Mouse (Mus musculus): ENCODE data around the gene Bhmt. TPM values are rescaled to one million over a fixed set of nuclear protein-coding genes. Genes with fewer than 3 reads are reported as not detected.
"Not testable (repeated sequence)": the region's sequence is repeated elsewhere in the genome, so short reads cannot be mapped to it uniquely, and the experiment has no call there.

Gene Bhmt
- polyA plus RNA-seq, 1 experiment from 2014 or later = not detected

GRCm38 (mm10) chr13:93604698-93605097 is 33.1 kb downstream of the Bhmt start:
- WGBS = 85% methylated on average over 4 of the region's 4 CpGs
- no peak for ATAC-seq (ENCODE audit: low read depth)

GRCm38 (mm10) chr13:93601527-93601926 is 36.2 kb downstream of the Bhmt start:
- ATAC-seq (ENCODE audit: low read depth) = no peak
- 90% methylated on average over 11 of the region's 11 CpGs for WGBS
- no peaks in the 10 kb centered on the region for H3K4me1 ChIP-seq (replicated peaks)

More at GRCm38 (mm10) chr13:93604698-93605097, 33.1 kb downstream of the Bhmt start:
- Histone ChIP-seq H3K9ac (no peak overlapping the region), H3K36me3 (no peaks in the 10 kb centered on the region), H3K27me3 (no peaks in the 10 kb centered on the region), H3K9me3 (no peaks in the 10 kb centered on the region), H3K4me2 (no peak overlapping the region), H3K27ac (replicated peaks) (no peak overlapping the region), H3K4me1 (replicated peaks) (no peaks in the 10 kb centered on the region), H3K4me3 (no peak overlapping the region)

GRCm38 (mm10) chr13:93593040-93593699 is 44.6 kb downstream of the Bhmt start:
- no peaks in the 10 kb centered on the region for H3K4me1 ChIP-seq (replicated peaks)
- no peak overlapping the region for H3K4me3 ChIP-seq
- no peak overlapping the region for H3K27ac ChIP-seq (replicated peaks)
- no peaks in the 10 kb centered on the region for H3K36me3 ChIP-seq
- 95% methylated on average over 2 of the region's 2 CpGs for WGBS
- ATAC-seq (ENCODE audit: low read depth) = no peak
- no peak overlapping the region for H3K4me2 ChIP-seq
- no peaks in the 10 kb centered on the region for H3K9me3 ChIP-seq
- no peaks in the 10 kb centered on the region for H3K27me3 ChIP-seq
- no peak overlapping the region for H3K9ac ChIP-seq

More at GRCm38 (mm10) chr13:93601527-93601926, 36.2 kb downstream of the Bhmt start:
- H3K9me3 ChIP-seq = no peaks in the 10 kb centered on the region
- no peak overlapping the region for H3K27ac ChIP-seq (replicated peaks)
- H3K9ac ChIP-seq = no peak overlapping the region
- H3K36me3 ChIP-seq = no peaks in the 10 kb centered on the region
- H3K4me2 ChIP-seq = no peak overlapping the region
- no peaks in the 10 kb centered on the region for H3K27me3 ChIP-seq
- no peak overlapping the region for H3K4me3 ChIP-seq

GRCm38 (mm10) chr13:93582526-93582925 is 55.2 kb downstream of the Bhmt start:
- not testable (repeated sequence) for H3K4me2 ChIP-seq; H3K36me3 ChIP-seq; H3K27ac ChIP-seq (replicated peaks); H3K4me3 ChIP-seq; H3K9me3 ChIP-seq; H3K27me3 ChIP-seq; H3K9ac ChIP-seq; ATAC-seq (ENCODE audit: low read depth); H3K4me1 ChIP-seq (replicated peaks)
- 92% methylated on average over 9 of the region's 9 CpGs for WGBS

- no peaks in the 10 kb centered on the region for H3K9me3 ChIP-seq
- no peak for ATAC-seq (ENCODE audit: low read depth)
- 87% methylated on average over 5 of the region's 5 CpGs for WGBS
These were observed 57.3 kb downstream of the Bhmt start for GRCm38 (mm10) chr13:93580431-93580830.

GRCm38 (mm10) chr13:93569676-93570075 is 68.1 kb downstream of the Bhmt start:
- Histone ChIP-seq H3K4me3 (no peak overlapping the region), H3K4me1 (replicated peaks) (no peaks in the 10 kb centered on the region), H3K9ac (no peak overlapping the region), H3K27me3 (no peaks in the 10 kb centered on the region), H3K4me2 (no peak overlapping the region), H3K36me3 (no peaks in the 10 kb centered on the region), H3K27ac (replicated peaks) (no peak overlapping the region), H3K9me3 (no peaks in the 10 kb centered on the region)
- no peak for ATAC-seq (ENCODE audit: low read depth)
- WGBS = 75% methylated on average over 4 of the region's 4 CpGs

More at GRCm38 (mm10) chr13:93580431-93580830, 57.3 kb downstream of the Bhmt start:
- Histone ChIP-seq H3K36me3 (no peaks in the 10 kb centered on the region), H3K4me1 (replicated peaks) (no peaks in the 10 kb centered on the region), H3K27me3 (no peaks in the 10 kb centered on the region), H3K27ac (replicated peaks) (no peak overlapping the region), H3K9ac (no peak overlapping the region), H3K4me3 (no peak overlapping the region), H3K4me2 (no peak overlapping the region)

Other genes with a start within 250 kb of the Bhmt start
- gene Jmy, start 138.2 kb downstream of the Bhmt start, polyA plus RNA-seq (2015; fragmentation: Nextera tagmentation; extraction: Ambion mirVana) = 6.1 and 6.5 TPM in 2 replicates
- 0.07 TPM in 1 of 2 replicates, not detected in the other for gene Bhmt2, start 36.3 kb upstream of the Bhmt start, polyA plus RNA-seq (2015; fragmentation: Nextera tagmentation; extraction: Ambion mirVana)
- gene Dmgdh, start 36.5 kb upstream of the Bhmt start, polyA plus RNA-seq (2015; fragmentation: Nextera tagmentation; extraction: Ambion mirVana) = 0.11 TPM in 1 of 2 replicates, not detected in the other
- gene Arsb, start 133.7 kb upstream of the Bhmt start, polyA plus RNA-seq (2015; fragmentation: Nextera tagmentation; extraction: Ambion mirVana) = 7.0 and 8.0 TPM in 2 replicates

Measured in neural tube, embryonic 13.5 days (tissue).